Mouse (Mus musculus) common myeloid progenitor, adult 5-6 weeks (primary cell): Measurements from ENCODE around the gene Tbc1d9b. TPM values are rescaled to one million over a fixed set of nuclear protein-coding genes. Genes with fewer than 3 reads are reported as not detected.

Experiments
- ATAC-seq: replicated peaks from 2 replicates; pipeline ENCODE4 v1.8.0; 2016; ENCODE audit warnings: low read depth, mild to moderate bottlenecking, moderate TSS enrichment, inconsistent platforms; ENCODE audit not compliant: poor library complexity, severe bottlenecking
- total RNA-seq: library from RNA; stranded (forward); fragments of 200-1000, 187-1606 nt; gene quantifications from 2 replicates; pipeline ENCODE4 v1.2.3, GENCODE M21; 2017

Gene Tbc1d9b
- total RNA-seq, 1 experiment from 2014 or later, result 55.6 TPM

DNA sequence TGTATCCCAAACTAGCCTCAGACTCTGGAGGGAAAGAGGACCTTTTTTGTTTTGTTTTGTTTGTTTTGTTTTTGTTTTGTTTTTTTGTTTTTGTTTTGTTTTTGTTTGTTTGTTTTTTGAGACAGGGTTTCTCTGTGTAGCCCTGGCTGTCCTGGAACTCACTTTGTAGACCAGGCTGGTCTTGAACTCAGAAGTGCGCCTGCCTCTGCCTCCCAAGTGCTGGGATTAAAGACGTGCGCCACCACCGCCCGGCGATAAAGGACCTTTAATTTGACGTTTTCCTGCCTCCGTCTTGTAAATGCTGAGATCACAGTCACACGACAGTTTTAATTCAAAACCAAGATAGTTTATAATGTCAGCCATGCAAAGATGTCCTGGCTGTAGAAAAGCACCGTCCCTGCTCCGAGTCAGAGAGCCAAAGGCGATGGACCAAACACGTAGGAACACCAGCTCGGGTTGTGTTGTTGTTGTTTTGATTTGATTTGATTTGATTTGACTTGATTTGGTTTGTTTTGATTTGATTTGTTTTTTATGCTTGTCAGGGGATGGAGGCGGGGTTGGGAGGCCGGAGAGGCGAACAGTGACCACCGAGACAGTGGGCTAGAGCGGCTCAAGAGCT is 43.0 kb downstream of the Tbc1d9b start, which contains the start of gene Mrnip:
Gene Mrnip (plus strand): TSS at position 334 of the 619 bp plus-strand sequence.
- peak; percentile 13; the same call in 1 of the 2 replicates for ATAC-seq

DNA sequence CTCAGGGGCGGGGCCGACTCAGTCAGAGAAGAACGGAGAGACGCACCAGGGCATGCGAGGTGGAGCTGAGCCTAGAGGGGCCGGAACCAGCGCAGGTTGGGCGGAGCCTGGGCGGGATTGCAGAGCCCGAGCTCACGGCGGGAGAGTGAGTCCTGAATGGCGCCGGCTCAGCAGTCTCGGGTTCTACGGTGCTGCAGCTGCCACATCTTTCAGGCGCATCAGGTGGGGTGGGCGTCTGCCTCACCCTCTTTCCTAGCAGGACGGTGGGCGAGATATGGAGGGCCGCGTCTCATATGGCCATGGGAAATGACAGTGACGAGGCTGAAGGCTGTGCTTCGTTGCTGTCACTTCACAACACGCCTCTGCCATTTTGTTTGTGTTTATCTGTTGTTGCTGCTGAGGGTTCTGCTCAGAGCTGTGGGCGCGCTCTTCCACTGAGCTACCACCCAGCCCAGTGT is 43.6 kb downstream of the Tbc1d9b start:
- peak; percentile 100 for ATAC-seq

DNA sequence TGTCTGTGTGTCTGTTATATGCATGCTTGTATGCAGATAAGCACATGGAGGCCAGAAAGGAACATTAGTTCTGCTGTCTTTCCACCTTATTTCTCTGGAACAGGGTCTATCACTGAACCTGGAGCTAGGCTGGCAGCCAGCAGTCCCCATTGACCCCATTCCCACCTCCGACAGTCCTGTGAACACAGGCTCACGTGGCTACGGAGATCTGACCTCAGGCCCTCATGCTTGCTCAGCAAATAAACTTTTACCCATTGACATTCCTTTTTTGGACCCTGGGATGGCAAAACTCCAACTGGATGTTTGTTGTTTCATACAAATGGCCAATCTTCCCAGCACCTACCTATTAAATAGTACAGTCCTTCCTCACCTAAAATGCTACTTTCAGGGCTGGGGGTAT is 45.2 kb downstream of the Tbc1d9b start:
- ATAC-seq, result no peak

DNA sequence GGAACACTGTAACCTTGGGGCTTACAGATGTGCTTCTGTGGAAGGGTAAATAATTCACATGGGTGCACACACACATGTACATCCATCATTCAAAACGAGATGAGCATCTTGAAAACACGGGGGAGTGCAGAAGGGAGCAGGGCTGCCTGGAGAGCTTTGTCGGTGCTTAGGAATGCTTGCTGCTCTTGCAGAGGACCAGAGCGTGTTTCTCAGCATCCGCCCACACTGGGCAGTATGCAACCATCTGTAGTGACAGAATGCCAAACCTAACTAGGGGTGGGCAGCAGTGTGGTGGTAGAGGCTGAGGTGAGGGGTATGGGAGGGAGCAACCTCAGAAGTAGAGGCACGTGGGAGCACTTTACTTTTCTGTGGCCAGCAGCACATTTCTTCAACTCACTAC is 45.9 kb downstream of the Tbc1d9b start:
- no peak for ATAC-seq

DNA sequence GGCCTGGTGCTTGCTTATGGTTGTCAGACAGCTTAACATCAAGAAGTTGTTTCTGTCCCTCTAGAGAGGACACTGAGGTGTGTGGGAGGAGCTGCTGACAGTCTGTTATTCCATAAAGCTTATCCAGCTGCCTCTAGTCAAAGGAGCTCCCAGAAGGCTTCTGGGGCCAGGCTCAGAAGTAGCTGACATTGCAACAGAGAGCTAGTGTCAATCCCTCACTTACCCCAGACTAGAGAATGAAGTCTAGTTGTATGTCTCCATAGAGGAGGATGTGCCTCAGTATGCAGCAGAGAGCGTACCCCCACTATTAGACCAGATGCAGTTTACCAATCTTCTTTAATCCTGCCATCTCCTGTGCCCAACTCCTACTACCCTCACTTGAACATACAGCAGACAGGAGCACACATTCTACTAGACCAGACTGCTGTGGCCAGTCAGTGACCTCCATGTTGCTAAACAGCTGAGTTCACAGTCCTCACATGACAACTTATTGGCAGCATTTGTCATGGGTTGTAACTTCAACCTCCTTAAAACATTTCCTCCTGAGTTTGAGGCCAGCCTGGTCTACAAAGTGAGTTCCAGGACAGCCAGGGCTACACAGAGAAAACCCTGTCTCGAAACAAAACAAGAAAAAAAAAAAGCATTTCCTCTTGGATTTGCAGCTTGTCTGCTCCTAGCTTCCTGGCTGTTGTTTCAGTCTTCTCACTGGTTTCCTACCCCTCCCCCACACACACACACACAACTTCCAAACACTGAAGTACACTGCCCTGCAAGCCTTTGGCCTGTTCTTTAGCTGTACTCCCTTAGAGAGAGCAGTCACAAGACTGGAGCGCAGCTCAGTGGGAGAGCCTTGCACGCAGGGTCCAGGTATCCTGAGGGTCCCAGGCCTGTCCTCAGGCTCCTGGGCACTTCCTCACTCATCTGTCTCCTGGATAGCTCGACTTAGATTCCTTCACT is 47.6 kb downstream of the Tbc1d9b start:
- no peak for ATAC-seq

DNA sequence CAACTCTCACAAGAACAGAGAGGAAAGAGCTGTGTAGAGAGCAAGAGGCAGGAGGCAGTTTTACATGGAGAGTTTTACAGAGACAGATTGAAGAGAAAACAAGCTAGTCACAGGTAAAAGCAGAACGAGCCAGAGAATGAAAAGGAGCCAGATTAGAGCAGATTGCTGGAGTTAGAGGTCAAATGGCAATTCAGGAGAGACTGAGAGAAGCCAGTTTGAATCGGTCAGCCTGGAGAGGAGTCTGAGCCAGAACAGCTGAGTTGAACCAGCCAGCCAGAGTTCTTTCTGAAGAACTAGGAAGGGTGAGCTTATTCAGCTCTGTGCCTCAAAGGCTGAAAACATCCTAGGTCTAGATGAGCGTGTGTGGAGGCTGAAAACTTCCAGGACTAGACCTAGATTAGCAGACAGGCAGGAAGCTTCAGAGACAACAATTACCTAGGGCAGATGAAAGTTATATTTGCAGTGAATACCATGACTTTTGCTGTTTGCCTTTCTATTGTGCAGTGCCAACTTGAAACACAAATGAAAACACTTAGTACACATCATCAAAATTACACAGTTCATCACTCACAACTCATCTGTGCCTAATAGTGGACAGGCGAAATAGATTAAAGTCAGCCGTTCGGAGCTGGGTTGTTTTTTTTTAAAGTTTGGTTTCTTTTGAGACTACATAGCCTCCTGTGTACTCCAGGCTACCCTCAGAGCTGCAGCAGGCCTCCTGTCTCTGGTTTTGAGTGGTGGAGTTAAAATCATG is 49.5 kb downstream of the Tbc1d9b start:
- no peak for ATAC-seq

DNA sequence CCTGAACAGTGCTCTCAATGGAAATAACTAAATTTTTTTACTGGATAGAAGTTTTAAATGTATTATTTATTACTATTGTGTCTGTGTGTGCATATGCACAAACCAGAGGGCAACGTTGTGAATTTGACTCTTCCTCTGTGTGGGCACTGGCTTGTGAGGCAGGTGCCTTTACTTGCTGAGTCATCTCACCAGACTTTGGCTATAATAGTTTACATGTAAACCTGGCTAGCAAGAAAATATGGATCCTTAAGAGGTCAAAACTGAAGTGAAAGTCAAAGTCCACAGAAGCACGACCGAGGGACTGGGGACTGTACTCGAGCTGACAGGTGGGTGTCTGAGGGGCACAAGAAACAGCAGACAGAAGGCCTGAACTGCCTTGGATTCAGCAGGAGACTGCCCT is 51.5 kb downstream of the Tbc1d9b start:
- no peak for ATAC-seq

DNA sequence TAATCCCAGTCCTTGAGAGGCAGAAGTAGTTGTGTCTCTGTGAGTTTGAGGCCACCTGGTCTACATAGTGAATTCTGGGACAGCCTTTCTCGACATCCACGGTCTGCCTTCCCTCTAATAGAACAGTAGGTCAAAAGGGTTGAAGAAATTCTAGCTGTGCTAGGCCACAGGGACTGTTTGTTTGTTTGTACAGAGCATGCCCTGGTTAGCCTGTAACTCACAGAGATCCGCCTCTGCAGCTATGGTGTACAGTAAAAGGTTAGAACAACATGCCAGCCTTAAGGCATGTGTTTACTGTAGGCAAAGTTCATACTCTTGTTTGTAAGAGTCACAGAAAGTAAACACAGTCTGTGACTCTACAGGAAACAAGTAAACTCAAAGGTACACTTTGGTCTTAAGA is 53.6 kb downstream of the Tbc1d9b start:
- no peak for ATAC-seq

DNA sequence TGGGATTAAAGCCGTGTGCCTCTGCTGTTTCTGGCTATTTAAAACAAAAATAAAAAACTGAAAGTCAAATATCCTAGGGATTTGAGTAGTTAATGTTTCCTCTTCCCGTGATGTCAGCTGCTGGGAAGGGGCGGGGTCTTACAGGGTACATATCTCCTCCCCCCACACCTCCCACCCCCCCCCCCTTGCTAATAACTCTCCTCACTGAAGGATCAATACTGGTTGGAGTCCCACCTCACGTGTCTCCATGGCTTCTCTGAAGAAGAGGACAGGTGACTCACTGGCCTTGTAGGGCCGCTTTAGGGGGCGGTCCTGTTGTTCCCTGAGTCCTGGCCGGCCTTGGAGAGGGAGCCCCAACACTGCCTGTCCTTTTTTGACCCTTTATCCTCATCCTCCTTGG is 57.5 kb downstream of the Tbc1d9b start:
- ATAC-seq, result no peak

DNA sequence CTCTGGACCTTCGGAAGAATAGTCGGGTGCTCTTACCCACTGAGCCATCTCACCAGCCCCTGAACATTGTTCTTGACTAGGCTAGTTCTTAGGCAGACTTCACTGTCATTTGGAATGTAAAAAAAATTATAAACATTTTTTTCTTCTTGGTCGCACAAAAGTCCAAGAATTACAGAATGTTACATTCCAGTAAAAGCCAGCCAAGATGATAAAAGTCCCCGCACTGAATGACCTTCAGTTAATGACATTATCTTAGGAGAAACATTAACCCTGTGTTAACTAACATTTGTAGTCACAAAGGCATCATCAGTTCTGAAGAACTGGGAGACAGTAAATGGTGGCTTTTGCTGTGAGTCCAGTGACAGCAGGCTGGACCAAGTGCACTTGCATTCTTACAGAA is 59.2 kb downstream of the Tbc1d9b start:
- no peak for ATAC-seq

DNA sequence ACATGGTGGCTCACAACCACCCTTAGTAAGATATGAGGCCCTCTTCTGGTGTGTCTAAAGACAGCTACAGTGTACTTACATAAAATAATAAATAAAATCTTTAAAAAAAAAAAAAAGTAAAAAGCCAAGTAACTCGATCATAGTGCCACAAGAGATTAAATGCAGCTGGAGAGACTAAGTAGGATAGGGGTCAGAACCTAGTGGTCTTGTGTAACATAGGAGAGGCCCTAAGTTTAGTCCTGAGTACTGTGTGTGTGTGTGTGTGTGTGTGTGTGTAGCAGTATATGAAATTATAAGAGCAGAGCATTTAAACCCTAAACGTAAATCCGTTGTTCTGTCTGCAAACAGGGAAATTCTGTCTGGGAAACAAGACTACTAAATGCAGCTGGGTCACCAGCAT is 61.1 kb downstream of the Tbc1d9b start:
- no peak for ATAC-seq

DNA sequence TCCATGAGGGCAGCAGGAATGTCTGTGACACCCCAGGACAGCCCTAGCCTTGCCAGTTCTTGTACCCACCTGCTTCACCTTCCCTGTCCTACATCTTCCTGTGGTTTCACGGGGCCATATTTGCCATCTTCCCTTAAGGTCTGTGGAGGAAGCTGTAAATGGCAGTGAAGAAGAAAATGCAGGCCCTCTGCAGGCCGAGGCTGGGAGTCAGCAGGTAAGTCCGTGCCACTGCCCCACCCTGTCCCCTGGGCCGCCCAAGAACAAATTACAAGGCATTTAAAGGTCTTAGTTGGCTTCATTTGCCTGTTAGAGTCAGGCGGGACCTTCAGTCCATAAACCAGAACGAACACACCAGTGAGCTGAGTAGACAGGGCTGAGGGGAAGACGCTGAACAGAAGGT is 62.9 kb downstream of the Tbc1d9b start:
- ATAC-seq, result no peak

DNA sequence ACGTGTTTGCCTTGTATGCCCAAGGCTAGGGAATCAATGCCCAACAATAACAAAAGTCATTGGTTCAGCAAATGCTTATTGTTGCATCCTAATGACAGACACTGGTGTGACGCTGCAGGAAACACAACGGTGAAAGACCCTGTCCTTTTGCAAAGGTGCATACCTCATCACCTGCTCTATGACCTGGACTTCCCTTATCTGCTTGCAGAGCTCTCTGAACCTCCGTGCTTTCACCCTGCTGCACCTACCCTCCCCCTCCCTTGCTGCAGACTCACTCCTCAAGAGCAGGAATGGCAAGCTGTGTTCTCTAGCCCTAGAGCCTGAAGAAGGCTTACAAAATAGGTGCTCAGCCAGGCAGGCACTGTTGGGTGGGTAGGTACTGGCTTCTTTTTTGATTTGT is 63.6 kb downstream of the Tbc1d9b start:
- ATAC-seq, result no peak

DNA sequence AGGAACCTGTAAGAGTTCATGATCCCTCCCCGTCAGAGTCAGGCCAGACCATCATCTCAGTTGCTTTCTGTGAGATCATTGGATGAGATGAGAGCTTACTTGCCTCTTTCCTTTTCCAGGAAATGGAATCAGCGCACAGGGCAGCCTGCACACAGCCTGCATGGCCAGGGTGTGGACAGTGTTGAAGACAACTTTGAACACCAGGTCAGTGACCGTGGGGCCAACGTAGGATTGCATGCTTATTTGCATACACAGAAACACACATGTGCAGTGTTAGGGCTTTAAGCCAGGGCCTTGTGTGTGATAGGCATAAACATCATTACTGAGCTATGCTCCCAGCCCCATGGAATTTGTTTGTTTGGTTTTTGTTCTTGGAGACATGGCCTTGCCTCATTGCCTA is 66.3 kb downstream of the Tbc1d9b start:
- ATAC-seq, result no peak

DNA sequence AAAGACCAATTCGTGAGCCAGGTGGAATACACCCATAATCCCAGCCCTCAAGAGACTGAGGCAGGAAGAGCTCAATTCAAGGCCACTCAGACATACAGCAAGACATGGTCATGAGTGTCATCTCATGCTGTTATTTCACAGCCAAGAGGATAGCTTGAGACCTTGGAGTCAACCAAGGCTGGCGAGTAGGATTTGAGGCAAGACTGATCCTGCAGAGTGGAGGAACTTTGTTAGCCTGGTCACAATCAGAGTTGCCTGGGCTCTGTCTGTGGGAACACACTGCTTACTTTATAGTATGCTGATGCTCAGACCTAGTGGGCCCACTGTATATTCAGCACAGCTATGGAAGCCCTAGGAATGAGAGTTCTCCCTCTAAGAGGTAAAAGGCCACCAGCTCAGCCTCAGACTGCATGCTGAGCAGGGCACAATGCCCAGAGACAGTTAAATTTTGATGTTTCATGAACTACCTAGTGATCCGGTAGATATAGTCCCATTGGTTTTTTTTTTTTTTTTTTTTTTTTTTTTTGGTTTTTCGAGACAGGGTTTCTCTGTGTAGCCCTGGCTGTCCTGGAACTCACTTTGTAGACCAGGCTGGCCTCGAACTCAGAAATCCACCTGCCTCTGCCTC is 67.1 kb downstream of the Tbc1d9b start:
- ATAC-seq, result no peak

DNA sequence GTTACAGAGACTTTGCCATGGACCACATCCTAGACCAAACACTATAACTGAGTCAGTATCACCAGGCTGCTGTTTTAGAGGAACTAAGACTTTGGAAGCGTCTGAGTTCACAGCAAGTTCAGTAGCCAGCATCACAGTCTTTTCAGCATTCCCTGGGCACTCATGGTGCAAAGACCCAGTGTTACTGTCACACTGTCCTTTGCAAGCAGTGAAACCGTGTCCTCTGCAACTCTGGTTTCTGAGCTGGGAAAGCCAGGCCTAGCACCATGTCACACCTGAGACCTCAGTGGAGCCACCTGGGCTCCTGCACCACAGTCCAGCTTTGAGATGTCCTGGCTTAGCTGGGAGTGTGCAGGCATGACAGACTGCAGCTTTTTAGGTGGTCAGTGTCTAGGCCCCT is 67.7 kb downstream of the Tbc1d9b start:
- ATAC-seq, result no peak

DNA sequence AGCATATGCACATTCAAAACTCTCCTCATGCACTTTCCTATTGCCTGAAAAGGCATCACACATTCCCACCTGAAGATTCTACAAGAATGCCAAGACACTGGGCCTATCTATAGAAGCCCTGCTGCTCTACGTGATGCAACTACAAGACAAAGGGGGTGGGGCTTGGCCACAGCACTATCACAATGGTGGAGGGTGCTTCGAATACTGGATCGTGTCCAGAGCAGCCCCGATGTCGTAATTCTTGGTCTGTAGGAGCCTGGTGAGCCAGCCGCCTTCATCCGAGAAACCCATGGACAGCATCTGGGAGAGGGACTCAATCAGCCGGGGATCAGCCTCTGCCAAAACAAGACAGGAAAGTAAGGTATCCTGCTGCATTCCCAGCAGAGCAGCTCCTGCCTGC is 69.4 kb downstream of the Tbc1d9b start:
- peak; percentile 53; the same call in 1 of the 2 replicates for ATAC-seq

DNA sequence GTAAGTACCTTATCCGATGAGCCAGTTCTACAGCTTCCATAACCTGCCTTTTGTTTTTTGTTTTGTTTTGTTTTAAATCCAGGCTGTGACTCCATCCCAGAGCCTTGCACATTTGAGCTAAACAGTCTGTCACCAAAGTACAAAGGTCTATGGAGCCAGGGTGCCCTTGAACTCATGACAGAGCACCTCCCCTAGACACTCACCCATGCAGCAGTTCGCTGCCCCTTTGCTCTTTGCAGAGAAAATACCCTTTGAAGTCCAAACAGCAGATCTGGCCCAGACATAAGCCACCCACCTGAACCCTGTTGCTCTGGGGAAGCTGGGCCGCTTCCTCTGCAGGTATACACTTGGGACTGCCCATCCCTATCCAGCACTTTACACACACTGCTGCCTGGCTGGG is 70.4 kb downstream of the Tbc1d9b start:
- no peak for ATAC-seq

DNA sequence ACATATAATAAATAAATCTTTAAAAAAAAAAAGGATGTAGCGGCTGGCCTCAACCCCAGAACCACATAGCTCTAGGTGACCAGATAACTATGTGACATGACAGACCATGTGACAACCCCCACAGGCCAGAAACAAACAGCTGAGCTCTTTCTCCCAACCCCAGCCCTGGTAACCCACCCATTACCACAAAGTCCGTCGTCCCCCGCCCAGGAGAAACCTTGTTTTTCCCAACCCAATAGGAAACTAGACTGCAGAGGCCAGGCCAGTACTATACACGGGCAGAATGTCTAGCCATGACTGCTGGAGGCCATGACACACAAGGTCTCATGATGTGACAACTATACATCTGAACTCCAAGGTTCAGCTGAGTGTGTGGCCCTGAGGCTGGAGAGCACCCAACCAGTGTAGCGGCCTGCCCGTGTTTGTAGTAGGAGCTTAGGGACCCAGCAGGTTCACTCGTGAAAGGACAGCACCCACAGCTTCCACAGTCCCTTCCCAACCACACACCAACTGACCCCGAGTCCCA is 72.2 kb downstream of the Tbc1d9b start:
- ATAC-seq, result no peak

DNA sequence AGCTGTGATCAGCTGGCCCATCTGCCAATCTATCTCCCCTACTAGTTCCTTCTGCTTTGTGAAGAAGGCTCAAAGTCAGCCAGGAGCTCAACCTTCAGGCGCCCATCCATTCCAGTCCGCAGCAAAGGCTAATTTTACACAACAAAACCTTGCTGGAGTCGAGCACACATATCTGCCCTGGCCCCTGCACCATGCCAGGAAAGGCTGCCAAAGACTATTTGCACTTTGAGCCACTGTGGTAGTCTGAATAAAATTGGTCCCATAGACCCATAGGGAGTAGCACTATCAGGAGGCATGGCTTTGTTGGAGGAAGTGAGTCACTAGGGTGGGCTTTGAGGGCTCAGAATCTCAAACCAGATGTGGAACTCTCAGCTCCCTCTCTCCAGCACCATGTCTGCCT is 74.2 kb downstream of the Tbc1d9b start:
- no peak for ATAC-seq
